Mouse (Mus musculus) retina, postnatal 7 days (tissue): ENCODE data around the gene Gm2001.
"Not testable (repeated sequence)": the region's sequence is repeated elsewhere in the genome, so short reads cannot be mapped to it uniquely, and the experiment has no call there.

ENCODE experiments used
- DNase-seq: peaks from one replicate; pipeline ENCODE4 v3.0.0-alpha.2; 2012; ENCODE audit warnings: low read depth, low spot score

Gene Gm2001

GRCm38 (mm10) chr12:87842239-87842638 is at the start of gene Gm2001:
Gene Gm2001, minus strand, starts transcription at chr12:87842339.
- DNase-seq: not testable (repeated sequence)

DNA sequence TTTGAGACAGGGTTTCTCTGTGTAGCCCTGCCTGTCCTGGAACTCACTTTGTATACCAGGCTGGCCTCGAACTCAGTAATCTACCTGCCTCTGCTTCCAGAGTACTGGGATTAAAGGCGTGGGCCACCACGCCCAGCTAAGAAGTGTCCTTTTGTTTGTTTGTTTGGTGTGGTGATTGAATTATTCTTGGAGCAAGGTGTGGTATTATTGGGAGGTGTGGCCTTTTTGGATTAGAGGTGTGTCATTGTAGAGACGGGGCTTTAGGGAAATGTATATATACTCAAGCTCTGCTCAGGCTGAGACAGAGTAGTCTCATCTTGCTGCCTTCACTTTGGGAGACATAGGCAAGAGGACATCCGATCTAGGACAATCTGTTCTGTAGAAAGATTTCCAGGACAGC is 31.6 kb upstream of the Gm2001 start, which contains the start of gene Gm2016:
Gm2016 (plus strand) TSS at position 301 of the 400 bp plus-strand sequence.
- DNase-seq: not testable (repeated sequence)

GRCm38 (mm10) chr12:87864048-87864447 is 21.9 kb upstream of the Gm2001 start:
- DNase-seq: not testable (repeated sequence)

DNA sequence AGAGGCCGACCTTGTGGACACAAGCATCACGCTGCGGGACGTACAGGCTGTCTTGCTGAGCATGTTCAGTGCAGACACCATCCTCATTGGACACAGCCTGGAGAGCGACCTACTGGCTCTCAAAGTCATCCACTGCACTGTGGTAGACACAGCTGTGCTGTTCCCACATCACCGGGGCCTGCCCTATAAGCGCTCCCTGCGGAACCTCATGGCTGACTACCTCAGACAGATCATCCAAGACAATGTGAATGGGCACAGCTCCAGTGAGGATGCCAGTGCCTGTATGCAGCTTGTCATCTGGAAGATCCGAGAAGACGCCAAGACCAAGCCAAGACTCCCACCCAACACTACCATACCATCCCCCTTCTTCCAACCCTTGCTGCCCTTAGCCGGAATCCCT is 21.5 kb upstream of the Gm2001 start:
- not testable (repeated sequence) for DNase-seq

GRCm38 (mm10) chr12:87861740-87862692 is 19.9 kb upstream of the Gm2001 start:
- DNase-seq: not testable (repeated sequence)

- DNase-seq: not testable (repeated sequence)
These were observed 13.9 kb upstream of the Gm2001 start for GRCm38 (mm10) chr12:87856067-87856466.

DNA sequence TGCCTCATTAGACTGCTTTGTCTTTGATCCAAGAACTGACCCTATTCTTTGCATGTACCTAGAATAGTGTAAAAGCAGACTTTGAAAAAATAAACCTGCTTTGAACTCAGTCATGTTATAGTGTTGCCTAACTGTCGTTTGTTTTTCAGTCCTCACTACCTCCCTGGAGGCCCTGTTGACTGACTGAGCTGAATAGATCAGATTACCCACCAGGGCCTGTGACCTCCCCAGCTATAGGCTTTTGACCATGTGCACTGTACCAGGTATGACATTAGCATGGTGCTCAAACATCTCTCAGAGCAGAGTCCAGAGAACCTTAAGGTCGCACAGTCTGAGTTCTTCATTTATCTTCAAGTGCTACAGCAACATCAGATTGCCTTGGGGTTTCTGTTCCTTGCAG is 8.5 kb upstream of the Gm2001 start:
- DNase-seq: not testable (repeated sequence)

- DNase-seq: not testable (repeated sequence)
These were observed 25.9 kb downstream of the Gm2001 start, which contains the start of gene BB287469 for GRCm38 (mm10) chr12:87816277-87816676. Gene BB287469, plus strand, starts transcription at chr12:87816577.

DNA sequence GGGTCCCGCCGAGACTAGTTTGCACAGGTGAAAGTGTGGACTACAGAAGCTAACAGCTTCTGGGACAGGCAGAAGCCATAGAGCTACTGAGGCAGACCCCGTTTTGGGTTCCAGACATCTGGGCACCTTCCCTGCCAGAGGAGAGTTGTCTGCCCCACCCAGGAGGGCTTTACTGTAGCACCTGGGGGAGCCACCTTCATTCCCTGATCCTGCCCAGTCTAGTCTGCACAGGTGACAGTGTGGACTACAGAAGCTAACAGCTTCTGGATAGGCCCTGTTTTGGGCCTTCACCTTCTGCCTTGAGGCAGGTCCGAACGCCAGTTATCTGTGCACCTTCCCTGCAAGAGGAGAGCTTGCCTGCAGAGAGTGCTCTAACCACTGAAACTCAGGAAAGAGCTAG is 44.2 kb downstream of the Gm2001 start:
- not testable (repeated sequence) for DNase-seq

GRCm38 (mm10) chr12:87795212-87795611 is 46.9 kb downstream of the Gm2001 start, which contains the start of gene Gm21936:
Gene Gm21936, plus strand, starts transcription at chr12:87795512.
- not testable (repeated sequence) for DNase-seq
